Mouse (Mus musculus): Measurements from ENCODE around the gene Gm13762. TPM values are rescaled to one million over a fixed set of nuclear protein-coding genes. Genes with fewer than 3 reads are reported as not detected.

Gm13762 gene
- not detected in 2 replicates for polyA plus RNA-seq (2012)

DNA sequence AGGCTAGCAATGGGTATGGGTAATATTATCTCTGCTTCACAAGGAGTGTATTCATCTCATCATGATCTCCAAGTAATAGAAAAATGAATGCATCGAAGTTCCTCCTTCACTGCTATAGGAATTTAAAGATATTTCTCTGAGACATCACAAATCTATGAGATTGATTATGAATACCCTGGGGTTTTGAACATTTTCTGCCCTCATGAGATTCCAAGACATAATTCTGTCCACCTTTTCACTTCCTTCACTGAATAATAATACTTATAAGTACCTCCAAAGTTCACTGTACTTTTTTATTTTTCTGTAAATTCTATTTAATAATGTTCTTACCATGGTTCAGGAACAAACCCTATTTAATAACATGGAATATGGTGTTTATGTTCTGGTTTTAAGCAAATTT is at the start of gene Gm13762:
Gm13762 (minus strand) TSS at position 101 of the 400 bp plus-strand sequence.
- TF ChIP-seq GATA1 (IDR thresholded peaks at IDR 0.05; ENCODE audit: low read length), result no peak

DNA sequence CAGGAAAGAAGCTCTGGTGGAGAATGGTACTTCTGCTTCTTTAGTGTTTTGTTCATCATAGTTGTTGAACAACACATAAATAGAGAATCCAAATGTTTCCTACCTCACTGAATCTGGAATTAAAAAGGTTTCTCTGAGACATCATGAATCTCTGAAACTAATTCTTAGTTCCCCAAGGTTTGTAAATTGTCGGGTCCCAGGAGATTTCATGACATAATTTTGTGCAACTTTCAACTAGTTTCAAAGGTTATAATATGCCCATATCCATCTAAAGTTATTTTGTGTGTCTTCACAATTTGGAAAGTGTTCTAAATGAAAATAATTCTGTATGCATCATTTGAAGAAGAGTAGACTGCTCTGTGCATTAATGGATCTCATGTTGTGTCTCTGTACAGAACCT is 38.2 kb upstream of the Gm13762 start, which contains the start of gene Olfr1216:
Olfr1216 (minus strand) TSS at position 101 of the 400 bp plus-strand sequence.
- no peak for TF ChIP-seq GATA1 (IDR thresholded peaks at IDR 0.05; ENCODE audit: low read length)

DNA sequence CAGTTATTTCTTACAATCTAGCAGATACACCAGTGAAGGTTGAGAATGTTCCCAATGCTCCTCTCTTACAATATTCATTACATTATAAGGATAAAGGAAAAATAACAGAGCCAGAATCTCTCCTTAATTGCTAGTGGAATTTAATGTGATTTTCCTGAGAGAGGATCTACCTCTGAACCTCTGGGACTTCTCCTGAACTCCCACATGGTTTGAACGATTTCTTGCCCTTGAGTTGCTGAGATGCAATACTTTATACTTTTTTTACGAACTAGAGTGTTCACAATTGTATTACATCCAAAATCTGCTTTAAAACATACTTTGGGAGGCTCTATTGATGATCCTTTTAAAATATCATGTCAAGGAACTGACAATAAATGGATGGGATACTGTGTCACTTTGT is 26.8 kb upstream of the Gm13762 start, which contains the start of gene Olfr1215:
Olfr1215 (minus strand) TSS at position 101 of the 400 bp plus-strand sequence.
- TF ChIP-seq GATA1 (IDR thresholded peaks at IDR 0.05; ENCODE audit: low read length), result no peak

DNA sequence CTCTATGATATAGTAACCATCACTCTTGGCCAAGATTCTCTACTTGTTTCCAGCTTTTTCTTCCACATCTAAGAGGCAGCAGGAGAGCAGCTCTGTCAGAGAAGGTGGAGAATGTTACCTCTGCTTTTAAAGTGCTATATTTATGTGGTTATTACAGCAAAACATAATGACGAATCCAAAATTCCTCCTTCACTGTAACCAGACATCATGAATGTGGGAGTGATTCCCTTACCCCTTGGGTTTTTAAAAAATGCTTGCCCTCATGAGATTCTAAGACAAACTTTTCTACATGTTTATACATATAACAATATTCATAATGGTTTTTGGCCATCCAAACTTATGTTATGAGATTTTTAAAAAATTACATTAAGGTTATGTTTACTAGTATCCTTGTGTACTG is 12.5 kb upstream of the Gm13762 start, which contains the start of gene Olfr1214:
Olfr1214 (minus strand) TSS at position 101 of the 400 bp plus-strand sequence.
- no peak for TF ChIP-seq GATA1 (IDR thresholded peaks at IDR 0.05; ENCODE audit: low read length)

DNA sequence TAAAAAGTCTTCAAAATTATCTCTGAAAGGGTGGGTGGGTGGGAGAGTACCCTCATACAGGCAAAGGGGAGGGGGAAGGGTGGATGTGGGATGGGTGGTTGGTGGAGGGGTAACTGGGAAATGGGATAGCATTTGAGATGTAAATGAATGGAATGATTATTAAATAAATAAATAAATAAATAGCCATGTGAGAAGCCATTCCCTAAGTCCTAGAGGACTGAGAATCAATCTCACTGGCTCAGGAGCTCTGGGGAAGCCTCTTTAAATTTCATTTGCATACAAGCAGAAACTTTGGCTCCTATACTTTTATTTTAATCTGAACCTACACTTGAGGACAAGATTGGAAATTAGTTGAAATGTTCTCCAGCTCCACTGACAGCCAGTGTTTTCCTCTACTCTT is 26.4 kb downstream of the Gm13762 start, which contains the start of gene Olfr1212:
Olfr1212 (plus strand) TSS at position 301 of the 400 bp plus-strand sequence.
- TF ChIP-seq GATA1 (IDR thresholded peaks at IDR 0.05; ENCODE audit: low read length), result no peak

DNA sequence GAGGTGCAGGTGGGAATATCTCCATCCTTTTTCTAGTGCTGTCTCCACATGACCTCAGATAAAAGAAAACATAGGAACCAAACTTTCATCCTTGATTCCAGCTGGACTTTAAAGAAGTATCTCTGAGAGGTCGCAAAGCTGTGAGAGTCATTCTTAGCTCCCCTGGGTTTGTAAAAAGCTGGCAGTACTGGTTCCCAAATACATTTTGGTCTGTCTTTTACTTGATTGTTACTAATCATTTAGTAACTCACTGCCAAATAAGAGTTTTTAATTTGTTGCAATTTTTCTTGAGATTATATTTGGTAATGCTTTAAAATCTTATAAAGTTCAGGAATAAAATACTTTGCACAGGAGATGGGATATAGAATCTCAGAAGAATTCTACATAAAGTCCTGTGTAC is 42.1 kb downstream of the Gm13762 start, which contains the start of gene Olfr1211:
Olfr1211 (minus strand) TSS at position 101 of the 400 bp plus-strand sequence.
- TF ChIP-seq GATA1 (IDR thresholded peaks at IDR 0.05; ENCODE audit: low read length), result no peak

Other genes starting within 250 kb of the Gm13762 start
- not detected in 2 replicates for gene Olfr1197, start 247.9 kb downstream of the Gm13762 start, polyA plus RNA-seq (2012)
- gene Olfr1198, start 228.9 kb downstream of the Gm13762 start, polyA plus RNA-seq (2012), result not detected in 2 replicates
- not detected in 2 replicates for gene Olfr1199, start 219.8 kb downstream of the Gm13762 start, polyA plus RNA-seq (2012)
- not detected in 2 replicates for gene Olfr1200, start 209.8 kb downstream of the Gm13762 start, polyA plus RNA-seq (2012)
- gene Olfr1201, start 187.2 kb downstream of the Gm13762 start, polyA plus RNA-seq (2012), result not detected in 2 replicates
- gene Olfr1202, start 165.8 kb downstream of the Gm13762 start, polyA plus RNA-seq (2012), result not detected in 2 replicates
- gene Olfr1205, start 150.5 kb downstream of the Gm13762 start, polyA plus RNA-seq (2012), result not detected in 2 replicates
- not detected in 2 replicates for gene Olfr1204, start 131.0 kb downstream of the Gm13762 start, polyA plus RNA-seq (2012)
- not detected in 2 replicates for gene Olfr1206, start 117.0 kb downstream of the Gm13762 start, polyA plus RNA-seq (2012)
- gene Olfr1208, start 78.0 kb downstream of the Gm13762 start, polyA plus RNA-seq (2012), result not detected in 2 replicates
- gene Olfr1209, start 65.1 kb downstream of the Gm13762 start, polyA plus RNA-seq (2012), result not detected in 2 replicates
- gene Olfr1211, start 42.2 kb downstream of the Gm13762 start, polyA plus RNA-seq (2012), result not detected in 2 replicates
- not detected in 2 replicates for gene Olfr1212, start 26.3 kb downstream of the Gm13762 start, polyA plus RNA-seq (2012)
- not detected in 2 replicates for gene Olfr1214, start 12.4 kb upstream of the Gm13762 start, polyA plus RNA-seq (2012)
- gene Olfr1215, start 26.7 kb upstream of the Gm13762 start, polyA plus RNA-seq (2012), result not detected in 2 replicates
- gene Olfr1216, start 38.1 kb upstream of the Gm13762 start, polyA plus RNA-seq (2012), result not detected in 2 replicates
- not detected in 2 replicates for gene Olfr1217, start 51.8 kb upstream of the Gm13762 start, polyA plus RNA-seq (2012)
- not detected in 2 replicates for gene Olfr1218, start 80.9 kb upstream of the Gm13762 start, polyA plus RNA-seq (2012)
- not detected in 2 replicates for gene Olfr1219, start 103.2 kb upstream of the Gm13762 start, polyA plus RNA-seq (2012)
- gene Olfr1220, start 126.6 kb upstream of the Gm13762 start, polyA plus RNA-seq (2012), result not detected in 2 replicates
- not detected in 2 replicates for gene Olfr1221, start 137.0 kb upstream of the Gm13762 start, polyA plus RNA-seq (2012)
- gene Olfr1222, start 152.8 kb upstream of the Gm13762 start, polyA plus RNA-seq (2012), result not detected in 2 replicates
- gene Olfr1223, start 171.3 kb upstream of the Gm13762 start, polyA plus RNA-seq (2012), result not detected in 2 replicates
- gene Olfr1224-ps1, start 183.8 kb upstream of the Gm13762 start, polyA plus RNA-seq (2012), result not detected in 2 replicates
- not detected in 2 replicates for gene Olfr1225, start 194.4 kb upstream of the Gm13762 start, polyA plus RNA-seq (2012)
- gene Olfr1226, start 219.8 kb upstream of the Gm13762 start, polyA plus RNA-seq (2012), result not detected in 2 replicates

Measured in G1E-ER4 (cell line).